Mouse (Mus musculus) heart, postnatal 36 days (tissue): ENCODE results near the gene Asrgl1. TPM values are rescaled to one million over a fixed set of nuclear protein-coding genes. Genes with fewer than 3 reads are reported as not detected.
"Not testable (repeated sequence)": the region's sequence is repeated elsewhere in the genome, so short reads cannot be mapped to it uniquely, and the experiment has no call there.

ENCODE experiments used
- DNase-seq, 2 experiments: peaks; one replicate each; pipeline ENCODE4 v3.0.0; 2021 to 2022
- intact Hi-C: fragments of 180-260 bp; cut with DNase I; formaldehyde crosslinking; loops from one replicate; pipeline ENCODE4 v1.15.1; 2025
- total RNA-seq, 2 experiments: library from RNA; stranded (reverse); gene quantifications; 2 replicates each; pipeline ENCODE4 v1.2.3; 2021

The Asrgl1 gene
- total RNA-seq, 2 experiments from 2014 or later, result 24.3 to 28.4 TPM

- DNase-seq, result peak; percentile 18 to 31
- intact Hi-C loops, result loop anchor here (1.0 to 5.0 kb wide), 2 partner anchors 130 to 389 kb away; no protein-coding TSS in a partner anchor
These were observed 29.3 kb downstream of the Asrgl1 start for GRCm38 (mm10) chr19:9106096-9106495.

- DNase-seq, result peak; percentile 26 to 41
These were observed 30.2 kb downstream of the Asrgl1 start for GRCm38 (mm10) chr19:9105101-9105685.

GRCm38 (mm10) chr19:9103986-9104385 is 31.4 kb downstream of the Asrgl1 start:
- intact Hi-C loops, result no loop called here
- no peak for DNase-seq

More at GRCm38 (mm10) chr19:9105101-9105685, 30.2 kb downstream of the Asrgl1 start:
- intact Hi-C loops, result loop anchor here (5.0 kb wide), 1 partner anchor 388 kb away; no protein-coding TSS in a partner anchor

- no peak for DNase-seq
- intact Hi-C loops, result no loop called here
These were observed 34.4 kb downstream of the Asrgl1 start for GRCm38 (mm10) chr19:9101062-9101457.

GRCm38 (mm10) chr19:9100297-9101061 is 35.0 kb downstream of the Asrgl1 start:
- intact Hi-C loops, result no loop called here

GRCm38 (mm10) chr19:9099751-9100150 is 35.7 kb downstream of the Asrgl1 start:
- intact Hi-C loops, result no loop called here
- DNase-seq, result no peak

More at GRCm38 (mm10) chr19:9100297-9101061, 35.0 kb downstream of the Asrgl1 start:
- DNase-seq, result no peak

- no peak for DNase-seq
- intact Hi-C loops, result no loop called here
These were observed 38.0 kb downstream of the Asrgl1 start for GRCm38 (mm10) chr19:9097441-9097840.

GRCm38 (mm10) chr19:9095111-9095510 is 40.3 kb downstream of the Asrgl1 start:
- no peak for DNase-seq
- intact Hi-C loops, result no loop called here

- intact Hi-C loops, result no loop called here
- DNase-seq, result no peak
These were observed 44.7 kb downstream of the Asrgl1 start for GRCm38 (mm10) chr19:9090709-9091108.

- intact Hi-C loops, result no loop called here
These were observed 45.2 kb downstream of the Asrgl1 start for GRCm38 (mm10) chr19:9090191-9090590.

GRCm38 (mm10) chr19:9087821-9088220 is 47.6 kb downstream of the Asrgl1 start, which contains the start of gene Scgb1a1:
Scgb1a1 (minus strand) TSS chr19:9087958.
- no peak for DNase-seq
- intact Hi-C loops, result no loop called here

More at GRCm38 (mm10) chr19:9090191-9090590, 45.2 kb downstream of the Asrgl1 start:
- DNase-seq, result no peak

- intact Hi-C loops, result loop anchor here (2.0 kb wide), 1 partner anchor 27 kb away; no protein-coding TSS in a partner anchor
- not testable (repeated sequence) for DNase-seq
These were observed 51.5 kb downstream of the Asrgl1 start for GRCm38 (mm10) chr19:9083892-9084291.

GRCm38 (mm10) chr19:9083010-9083355 is 52.5 kb downstream of the Asrgl1 start:
- intact Hi-C loops, result loop anchor here (2.0 kb wide), 1 partner anchor 28 kb away; no protein-coding TSS in a partner anchor
- no peak for DNase-seq

- DNase-seq, result peak; percentile 87 to 89
- intact Hi-C loops, result loop anchor here (1.0 to 2.0 kb wide), 3 partner anchors 28 to 106 kb away; no protein-coding TSS in a partner anchor
These were observed 53.0 kb downstream of the Asrgl1 start for GRCm38 (mm10) chr19:9082191-9083009.

- no peak for DNase-seq
These were observed 53.9 kb downstream of the Asrgl1 start for GRCm38 (mm10) chr19:9081311-9082190.

GRCm38 (mm10) chr19:9079916-9080315 is 55.5 kb downstream of the Asrgl1 start:
- intact Hi-C loops, result no loop called here
- DNase-seq, result no peak

More at GRCm38 (mm10) chr19:9081311-9082190, 53.9 kb downstream of the Asrgl1 start:
- intact Hi-C loops, result loop anchor here (1.0 to 2.0 kb wide), 3 partner anchors 29 to 105 kb away; no protein-coding TSS in a partner anchor

GRCm38 (mm10) chr19:9076982-9077660 is 58.3 kb downstream of the Asrgl1 start:
- no peak for DNase-seq
- intact Hi-C loops, result no loop called here

GRCm38 (mm10) chr19:9076035-9076434 is 59.4 kb downstream of the Asrgl1 start:
- intact Hi-C loops, result no loop called here
- no peak for DNase-seq

- intact Hi-C loops, result no loop called here
- no peak for DNase-seq
These were observed 59.9 kb downstream of the Asrgl1 start for GRCm38 (mm10) chr19:9075558-9075957.
